Mouse (Mus musculus) ES-Bruce4 (cell line): Measurements from ENCODE around the gene Zcchc10. TPM values are rescaled to one million over a fixed set of nuclear protein-coding genes. Genes with fewer than 3 reads are reported as not detected.
"Not testable (repeated sequence)": the region's sequence is repeated elsewhere in the genome, so short reads cannot be mapped to it uniquely, and the experiment has no call there.

ENCODE experiments used
- H3K27ac ChIP-seq: 2 replicates; pipeline ENCODE4 v1.5.1; 2012; ENCODE audit warnings: low read length, inconsistent platforms; ENCODE audit not compliant: insufficient read depth
- H3K27me3 ChIP-seq: 2 replicates; pipeline ENCODE4 v1.6.1; 2012; ENCODE audit warnings: mild to moderate bottlenecking, low read length, inconsistent platforms; ENCODE audit not compliant: control insufficient read depth, poor library complexity, insufficient read depth, severe bottlenecking
- H3K36me3 ChIP-seq: 2 replicates; pipeline ENCODE4 v1.6.1; 2012; ENCODE audit warnings: inconsistent platforms, mild to moderate bottlenecking, low read length, moderate library complexity; ENCODE audit not compliant: control insufficient read depth, poor library complexity, insufficient read depth, severe bottlenecking
- H3K4me1 ChIP-seq: one replicate; pipeline ENCODE4 v1.8.1; 2011; ENCODE audit warnings: low read length; ENCODE audit not compliant: control insufficient read depth, insufficient read depth
- H3K4me3 ChIP-seq: 2 replicates; pipeline ENCODE4 v1.5.1; 2011; ENCODE audit warnings: low read depth, mild to moderate bottlenecking, low read length
- H3K9ac ChIP-seq: 2 replicates; pipeline ENCODE4 v1.6.1; 2012; ENCODE audit warnings: low read depth, mild to moderate bottlenecking, inconsistent platforms; ENCODE audit not compliant: poor library complexity, severe bottlenecking
- H3K9me3 ChIP-seq: replicated peaks from 2 replicates; pipeline ENCODE4 v1.6.1; 2012; ENCODE audit warnings: mild to moderate bottlenecking, low read length, inconsistent platforms; ENCODE audit not compliant: control insufficient read depth, poor library complexity, insufficient read depth, severe bottlenecking
- CTCF ChIP-seq: IDR thresholded peaks from one replicate; pipeline ENCODE4 v1.8.1; 2011; ENCODE audit warnings: low read depth, low read length
- EP300 ChIP-seq: IDR thresholded peaks from 2 replicates; pipeline ENCODE4 v1.6.1; 2011; ENCODE audit warnings: low read depth, low read length; ENCODE audit not compliant: insufficient read depth
- POLR2A ChIP-seq: IDR thresholded peaks from one replicate; pipeline ENCODE4 v1.8.1; 2011; ENCODE audit warnings: low read length; ENCODE audit not compliant: insufficient read depth
- polyA plus RNA-seq: library from polyadenylated mRNA; stranded (reverse); fragments of >200 nt; gene quantifications from 2 replicates; pipeline ENCODE4 v1.2.4, GENCODE M21; 2011; ENCODE audit warnings: low read depth; ENCODE audit not compliant: missing spikeins, insufficient read depth, insufficient read length

Zcchc10 gene
- 30.7 and 30.8 TPM in 2 replicates for polyA plus RNA-seq

- peak within 1 kb of the TSS; percentile 75 for H3K4me3 ChIP-seq
- no peaks in the 10 kb centered on the region for H3K9me3 ChIP-seq
- H3K36me3 ChIP-seq: peaks cover 26% of the 10 kb centered on the region
- H3K9ac ChIP-seq: peak within 1 kb of the TSS; percentile 57
- H3K27me3 ChIP-seq: no peaks in the 10 kb centered on the region
- TF ChIP-seq EP300: 0 out of 2 replicates have a peak, but pooled peaks have one; percentile 13
- peak; percentile 94 for TF ChIP-seq POLR2A
- TF ChIP-seq CTCF: no peak
- H3K27ac ChIP-seq: peak within 1 kb of the TSS; percentile 70
- no peaks in the 10 kb centered on the region for H3K4me1 ChIP-seq
Measured at GRCm38 (mm10) chr11:53324512-53324968, at the start of gene Zcchc10. Gene Zcchc10 (plus strand): TSS chr11:53324679.

- Histone ChIP-seq H3K27me3 (no peaks in the 10 kb centered on the region), H3K27ac (no peak overlapping the region), H3K9me3 (no peaks in the 10 kb centered on the region), H3K4me1 (no peaks in the 10 kb centered on the region), H3K36me3 (peaks cover 91% of the 10 kb centered on the region), H3K4me3 (no peak overlapping the region), H3K9ac (no peak overlapping the region)
- no peak for TF ChIP-seq CTCF
- TF ChIP-seq POLR2A: no peak
- TF ChIP-seq EP300: no peak
Measured at GRCm38 (mm10) chr11:53275358-53275757, 49.1 kb upstream of the Zcchc10 start.

- Histone ChIP-seq H3K4me3 (no peak overlapping the region), H3K4me1 (no peaks in the 10 kb centered on the region), H3K9me3 (no peaks in the 10 kb centered on the region), H3K9ac (no peak overlapping the region), H3K27ac (peak overlapping the region; percentile 51; the same call in 1 of the 2 replicates), H3K27me3 (no peaks in the 10 kb centered on the region), H3K36me3 (peaks cover 91% of the 10 kb centered on the region)
- TF ChIP-seq CTCF: no peak
- no peak for TF ChIP-seq POLR2A
- TF ChIP-seq EP300: no peak
Measured at GRCm38 (mm10) chr11:53278411-53278810, 46.1 kb upstream of the Zcchc10 start.

- TF ChIP-seq EP300 (no peak), POLR2A (no peak), CTCF (no peak)
- H3K36me3 ChIP-seq: peaks cover 98% of the 10 kb centered on the region
- no peak overlapping the region for H3K27ac ChIP-seq
- H3K4me3 ChIP-seq: no peak overlapping the region
- H3K9me3 ChIP-seq: no peaks in the 10 kb centered on the region
- H3K27me3 ChIP-seq: no peaks in the 10 kb centered on the region
- H3K9ac ChIP-seq: no peak overlapping the region
- no peaks in the 10 kb centered on the region for H3K4me1 ChIP-seq
Measured at GRCm38 (mm10) chr11:53285885-53286284, 38.6 kb upstream of the Zcchc10 start.

GRCm38 (mm10) chr11:53290187-53290586, 34.3 kb upstream of the Zcchc10 start:
- H3K4me1 ChIP-seq, H3K27me3 ChIP-seq, H3K9ac ChIP-seq, H3K27ac ChIP-seq, H3K9me3 ChIP-seq, H3K4me3 ChIP-seq: not testable (repeated sequence)
- H3K36me3 ChIP-seq: peaks cover 95% of the 10 kb centered on the region

- Histone ChIP-seq H3K27me3 (no peaks in the 10 kb centered on the region), H3K4me3 (no peak overlapping the region), H3K36me3 (peaks cover 92% of the 10 kb centered on the region), H3K27ac (peak overlapping the region; percentile 44; the same call in 1 of the 2 replicates), H3K9ac (no peak overlapping the region), H3K4me1 (no peaks in the 10 kb centered on the region), H3K9me3 (no peaks in the 10 kb centered on the region)
- TF ChIP-seq EP300 (no peak), POLR2A (no peak), CTCF (no peak)
Measured at GRCm38 (mm10) chr11:53290871-53291270, 33.6 kb upstream of the Zcchc10 start.
